Mouse (Mus musculus) small intestine, adult 2 months (tissue): ENCODE data around the gene Mlip.

Source experiments
- CTCF ChIP-seq: fragments of 200-500 bp; IDR thresholded peaks from 2 replicates; pipeline ENCODE4 v1.5.1; 2012; ENCODE audit warnings: low read depth, mild to moderate bottlenecking, control low read depth, inconsistent platforms, low read length, moderate library complexity, mixed read lengths; ENCODE audit not compliant: insufficient replicate concordance, insufficient read length; ENCODE audit errors: extremely low read depth
- POLR2A ChIP-seq: fragments of 200-500 bp; IDR thresholded peaks from 2 replicates; pipeline ENCODE4 v1.6.1; 2012; ENCODE audit warnings: low read depth, mild to moderate bottlenecking, control low read depth, inconsistent platforms, low read length, moderate library complexity

GRCm38 (mm10) chr9:77175870-77176269 lies 176.9 kb downstream of the Mlip start:
- no peak for TF ChIP-seq CTCF
- TF ChIP-seq POLR2A, result no peak
